Mouse (Mus musculus) erythroid progenitor cell, adult 5-6 weeks (primary cell): ENCODE measurements around the gene Mtmr1. TPM values are rescaled to one million over a fixed set of nuclear protein-coding genes. Genes with fewer than 3 reads are reported as not detected.
"Not testable (repeated sequence)": the region's sequence is repeated elsewhere in the genome, so short reads cannot be mapped to it uniquely, and the experiment has no call there.

Experiments used
- ATAC-seq: replicated peaks from 2 replicates; pipeline ENCODE4 v1.8.0; 2016; ENCODE audit warnings: moderate number of reproducible peaks, mild to moderate bottlenecking, moderate TSS enrichment, inconsistent platforms; ENCODE audit not compliant: poor library complexity, low FRiP score, severe bottlenecking
- total RNA-seq, 2 experiments: library from RNA; stranded (forward) in 1 of 2; stranded (reverse) in 1 of 2; fragments of 150-400 nt in 1 of 2; fragments of 186-747, 209-891 nt in 1 of 2; gene quantifications; 2 replicates each; pipeline versions ENCODE4 v1.2.3 to v1.2.4; 2015 to 2017; ENCODE audit warnings: low replicate concordance in 2 of 2

Gene Mtmr1
- 11.9 and 18.4 TPM in 2 replicates for total RNA-seq (2015; ENCODE audit: low replicate concordance)
- 11.6 and 19.3 TPM in 2 replicates for total RNA-seq (2017; ENCODE audit: low replicate concordance)

- ATAC-seq = peak; percentile 98
Measured at GRCm38 (mm10) chrX:71364554-71364991, at the start of gene Mtmr1. Mtmr1 (plus strand) TSS chrX:71364760.

DNA sequence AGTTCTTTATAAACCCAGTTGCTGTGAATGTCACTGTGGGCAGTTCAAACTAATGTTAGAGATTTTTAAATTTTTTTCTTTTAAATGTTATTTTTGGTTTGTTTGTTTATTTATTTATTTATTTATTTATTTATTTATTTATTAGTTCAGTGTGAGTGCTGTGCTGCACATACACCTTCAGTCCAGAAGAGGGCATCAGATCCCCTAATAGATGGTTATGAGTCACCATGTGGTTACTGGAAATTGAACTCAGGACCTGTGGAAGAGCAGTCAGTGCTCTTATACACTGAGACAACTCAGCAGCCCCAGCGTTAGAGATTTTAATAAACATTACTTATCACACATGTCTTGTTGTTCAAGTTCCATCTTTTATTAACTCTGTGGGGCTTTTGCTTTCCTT is 12.5 kb upstream of the Mtmr1 start:
- no peak for ATAC-seq

- no peak for ATAC-seq
Measured at GRCm38 (mm10) chrX:71355331-71355730, 9.2 kb upstream of the Mtmr1 start.

GRCm38 (mm10) chrX:71361793-71362192 is 2.8 kb upstream of the Mtmr1 start:
- not testable (repeated sequence) for ATAC-seq

GRCm38 (mm10) chrX:71364062-71364461 is 498 bp upstream of the Mtmr1 start:
- ATAC-seq = no peak

DNA sequence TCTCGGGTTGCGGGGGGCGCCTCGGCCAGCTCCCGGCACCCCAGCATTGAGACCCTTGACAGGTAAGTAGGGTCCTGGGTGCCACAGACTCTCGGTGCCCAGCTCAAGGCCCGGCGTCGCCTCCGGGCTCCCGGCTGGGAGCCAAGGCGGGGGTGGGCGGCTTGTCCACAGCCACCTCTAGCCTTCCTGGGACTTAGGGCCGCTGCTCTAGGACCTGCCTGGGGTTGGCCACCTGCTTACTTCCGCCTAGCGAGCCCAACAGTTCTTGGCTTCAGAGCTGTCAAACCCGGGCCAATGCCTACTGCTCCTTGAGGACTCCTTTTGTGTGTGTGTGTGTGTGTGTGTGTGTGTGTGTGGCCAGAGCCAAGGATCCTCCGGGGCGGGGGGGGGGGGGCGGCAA is 451 bp downstream of the Mtmr1 start:
- ATAC-seq = no peak; the same call in 1 of the 2 replicates

GRCm38 (mm10) chrX:71365510-71365909 is 950 bp downstream of the Mtmr1 start:
- no peak for ATAC-seq

GRCm38 (mm10) chrX:71366973-71367372 is 2.4 kb downstream of the Mtmr1 start:
- ATAC-seq = no peak

- no peak for ATAC-seq
Measured at GRCm38 (mm10) chrX:71376781-71377180, 12.2 kb downstream of the Mtmr1 start.

DNA sequence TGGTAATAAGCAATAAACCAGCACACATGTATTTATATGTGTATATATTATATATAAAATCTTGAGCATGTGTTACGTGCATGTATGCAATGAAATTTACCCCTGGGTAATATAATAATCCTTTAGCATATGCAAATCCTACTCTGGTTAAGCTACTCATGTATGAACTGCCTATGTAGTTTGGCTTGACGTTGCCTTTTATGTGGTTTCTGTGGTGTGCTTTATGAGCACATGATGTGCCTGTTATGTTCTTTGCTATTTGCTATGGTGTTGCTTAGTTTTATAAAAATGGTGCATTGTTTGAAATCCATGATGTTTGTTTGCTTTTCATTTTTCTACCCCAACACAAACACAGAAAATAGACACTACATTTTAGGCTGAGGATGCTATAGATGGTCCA is 13.9 kb downstream of the Mtmr1 start:
- ATAC-seq = no peak

DNA sequence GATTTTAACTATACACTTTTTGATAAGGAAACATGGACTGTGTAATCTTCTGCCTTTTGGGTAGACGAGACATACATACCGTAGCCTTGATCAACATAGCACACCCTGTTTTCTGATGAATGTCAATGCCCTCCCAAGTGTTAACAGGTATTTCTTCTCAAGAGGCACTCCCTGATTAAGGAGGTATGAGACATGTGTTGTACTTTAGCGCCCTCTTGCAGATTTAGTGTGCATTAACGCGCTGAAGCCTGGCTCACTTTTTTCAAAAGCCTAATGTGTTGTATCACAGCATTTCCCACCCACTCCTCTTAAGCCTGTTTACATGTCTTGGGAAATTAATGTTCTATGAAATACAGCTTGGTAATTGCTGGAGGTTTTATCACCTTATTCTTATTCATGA is 17.0 kb downstream of the Mtmr1 start:
- no peak for ATAC-seq

GRCm38 (mm10) chrX:71396326-71396725 is 31.8 kb downstream of the Mtmr1 start:
- no peak for ATAC-seq

DNA sequence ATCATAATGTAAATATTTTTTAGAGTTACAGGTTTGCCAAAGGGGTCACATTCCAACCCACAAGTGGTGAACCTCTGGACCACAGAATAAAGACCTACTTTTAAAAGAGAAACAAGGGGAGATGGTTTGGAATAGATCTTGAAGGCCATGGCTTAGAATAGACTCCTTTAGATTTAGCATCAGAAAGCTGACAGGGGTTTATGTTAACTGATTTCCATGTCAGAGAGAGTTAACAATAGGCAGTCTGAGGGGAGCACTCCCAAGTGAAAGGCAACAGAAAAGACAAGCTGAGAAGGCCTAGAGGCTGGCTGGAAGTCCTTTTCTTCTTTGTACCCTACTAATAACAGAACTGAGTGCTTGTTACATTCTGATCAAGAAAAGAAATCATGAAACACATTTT is 41.7 kb downstream of the Mtmr1 start:
- no peak for ATAC-seq

- ATAC-seq = no peak
Measured at GRCm38 (mm10) chrX:71408386-71408785, 43.8 kb downstream of the Mtmr1 start.

DNA sequence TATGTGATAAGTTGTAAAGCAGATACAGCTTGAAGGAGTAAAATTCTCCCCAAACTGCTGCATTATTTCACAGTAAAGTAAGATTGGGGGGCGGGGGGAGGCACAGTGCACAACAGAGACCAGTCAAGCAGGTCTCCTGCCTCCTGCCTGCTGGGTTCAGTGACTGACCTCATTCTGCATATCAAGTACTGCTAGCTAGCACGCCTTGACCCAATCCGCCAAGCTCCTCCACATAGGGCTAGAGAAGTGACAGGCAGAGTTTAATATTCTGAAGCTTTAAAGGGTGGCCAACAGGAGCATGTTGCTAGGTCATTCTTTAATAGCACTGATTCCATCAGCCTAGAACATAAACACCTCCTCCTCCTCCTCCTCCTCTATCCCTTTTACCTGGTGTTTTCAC is 48.2 kb downstream of the Mtmr1 start:
- no peak for ATAC-seq

DNA sequence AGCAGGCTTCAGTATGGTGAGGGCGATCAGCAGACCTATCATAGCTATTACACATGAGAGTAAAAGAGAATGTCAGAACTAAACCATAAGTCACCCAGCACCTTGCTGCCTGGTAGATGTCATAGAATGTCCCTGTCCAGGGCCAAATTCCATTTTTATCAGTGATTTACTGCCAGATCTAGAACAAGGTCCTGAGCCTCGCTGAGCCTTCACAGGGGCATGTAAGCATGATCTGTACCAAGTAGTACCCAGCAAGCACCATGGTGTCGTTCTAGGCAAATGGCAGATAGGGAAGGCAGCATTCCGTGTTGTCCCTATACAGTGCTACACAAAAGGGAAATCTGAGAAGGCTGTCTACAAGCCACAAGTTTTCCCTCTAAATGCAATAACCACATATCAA is 49.1 kb downstream of the Mtmr1 start:
- no peak for ATAC-seq

GRCm38 (mm10) chrX:71424852-71425251 is 60.3 kb downstream of the Mtmr1 start:
- no peak for ATAC-seq

DNA sequence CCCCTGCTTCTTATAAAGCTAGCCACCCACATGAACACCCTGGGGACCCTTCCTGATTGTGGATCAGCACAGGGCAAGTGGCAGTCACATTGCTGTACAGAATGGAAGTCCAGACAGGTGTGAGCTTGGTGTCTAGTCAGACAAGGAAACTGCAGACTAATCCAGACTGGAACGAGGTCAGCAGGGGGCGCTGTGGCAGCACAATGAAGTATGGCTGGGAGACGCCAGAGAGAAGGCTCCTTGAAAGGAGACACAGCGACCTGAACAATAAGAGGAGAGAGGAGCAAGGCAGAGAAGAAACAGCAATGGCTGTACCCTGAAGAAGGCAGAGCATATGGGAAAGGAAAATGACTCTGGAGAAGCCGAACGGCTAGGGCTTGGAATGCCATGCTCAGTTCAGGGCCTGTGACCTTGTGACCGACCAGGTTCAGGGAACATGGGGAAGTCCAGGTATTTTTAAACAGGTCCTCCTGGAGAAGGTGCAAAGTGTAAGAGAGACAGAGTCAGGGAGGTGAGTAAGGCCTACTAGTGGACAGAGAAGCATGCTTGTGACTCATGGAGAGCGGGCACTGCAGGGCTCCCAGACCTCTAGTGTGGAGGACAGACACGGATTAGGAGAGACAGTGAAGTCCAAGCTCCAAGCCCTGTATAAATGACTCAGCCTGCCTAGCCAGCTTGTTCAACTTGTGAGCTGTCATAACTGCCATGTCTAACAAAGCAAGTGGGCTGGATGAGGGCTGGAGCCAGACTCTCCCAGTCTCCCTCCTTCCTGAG is 61.4 kb downstream of the Mtmr1 start:
- peak; percentile 67; the same call in 1 of the 2 replicates for ATAC-seq

GRCm38 (mm10) chrX:71427491-71427890 is 62.9 kb downstream of the Mtmr1 start:
- ATAC-seq = no peak

DNA sequence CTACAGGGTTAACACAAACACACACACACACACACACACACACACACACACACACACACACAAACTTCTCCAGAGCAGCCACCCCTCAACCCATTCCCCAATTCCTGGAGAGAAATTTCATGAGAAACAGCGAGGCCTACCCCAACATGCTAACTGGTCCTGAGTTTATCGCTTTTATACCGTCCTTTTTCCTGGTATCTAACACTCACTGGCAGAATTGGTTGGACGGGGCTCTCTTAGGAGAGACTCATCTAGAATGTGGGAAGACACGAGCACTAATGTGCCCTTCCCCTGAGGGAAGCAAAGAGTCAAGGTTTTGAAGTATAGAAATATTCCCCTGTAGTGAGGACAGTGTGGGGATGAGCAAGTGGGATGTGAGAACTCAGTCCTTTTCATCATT is 66.3 kb downstream of the Mtmr1 start:
- ATAC-seq = no peak

- ATAC-seq = no peak
Measured at GRCm38 (mm10) chrX:71434448-71434847, 69.9 kb downstream of the Mtmr1 start.

GRCm38 (mm10) chrX:71434860-71435259 is 70.3 kb downstream of the Mtmr1 start:
- ATAC-seq = no peak
